Mouse (Mus musculus) effector memory CD4-positive, alpha-beta T cell, adult 5 months (primary cell): Measurements from ENCODE around the gene Gm9495. TPM values are rescaled to one million over a fixed set of nuclear protein-coding genes. Genes with fewer than 3 reads are reported as not detected.

Source experiments
- polyA plus RNA-seq: library from polyadenylated mRNA; unstranded; fragments of 100-300 nt; shearing (Covaris generic); gene quantifications from one replicate; pipeline ENCODE4 v1.2.1, GENCODE M21; 2017

Gene Gm9495
- 0.17 TPM for polyA plus RNA-seq

GRCm38 (mm10) chr8:69453465-69453864 is at the start of gene Gm9495:
TSS of gene Gm9495 (minus strand) at chr8:69453565.

Other genes with a start within 250 kb of the Gm9495 start
- gene Zfp930, start 244.5 kb downstream of the Gm9495 start, polyA plus RNA-seq, result 7.6 TPM
- 10.2 TPM for gene D130040H23Rik, start 182.5 kb downstream of the Gm9495 start, polyA plus RNA-seq
- gene Gm7697, start 69.4 kb upstream of the Gm9495 start, polyA plus RNA-seq, result not detected
- gene Zfp868, start 172.0 kb upstream of the Gm9495 start, polyA plus RNA-seq, result 44.5 TPM
- gene Zfp964, start 200.9 kb upstream of the Gm9495 start, polyA plus RNA-seq, result 0.36 TPM